Mouse (Mus musculus): ENCODE data around the gene Sap18b. TPM values are rescaled to one million over a fixed set of nuclear protein-coding genes. Genes with fewer than 3 reads are reported as not detected.

Gene Sap18b
- polyA plus RNA-seq, 1 experiment from 2014 or later: 341 TPM

DNA sequence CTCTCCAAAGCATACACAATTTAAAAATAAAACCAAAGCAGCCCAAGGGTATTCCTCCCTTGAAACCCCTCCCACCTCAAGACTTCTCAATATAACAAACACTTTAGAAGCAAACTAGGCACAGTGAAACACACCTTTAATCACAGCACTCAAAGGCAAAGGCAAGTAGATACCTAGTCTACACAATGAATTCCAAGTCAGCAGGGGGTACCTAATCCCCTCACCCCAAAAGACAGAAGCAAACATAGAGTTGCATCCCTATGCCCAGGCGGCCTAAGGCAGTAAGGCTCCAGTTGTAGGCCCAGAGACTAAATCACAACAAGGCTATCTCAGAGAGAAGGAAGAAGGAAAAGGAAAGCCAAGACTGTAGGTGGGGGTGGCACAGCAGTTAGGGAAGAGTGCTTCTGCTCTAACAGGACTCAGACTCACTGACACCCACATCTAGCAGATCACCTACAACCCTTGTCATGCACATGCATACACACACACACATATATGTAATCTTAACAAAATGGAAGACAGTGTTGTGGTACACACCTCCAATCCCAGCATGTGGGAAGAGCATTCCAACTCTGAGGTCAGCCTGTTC, 23.6 kb upstream of the Sap18b start:
- Histone ChIP-seq H3K4me2 (ENCODE audit: low read depth, low read length) (no peak overlapping the region), H3K9me3 (ENCODE audit: control insufficient read depth, low read length) (no peaks in the 10 kb centered on the region), H3K27ac (replicated peaks; ENCODE audit: low read depth, low read length) (no peak overlapping the region), H3K36me3 (ENCODE audit: control insufficient read depth, insufficient read depth, low read length) (peaks cover 41% of the 10 kb centered on the region; the same call in 1 of the 2 replicates), H3K4me1 (ENCODE audit: control insufficient read depth, insufficient read depth, low read length) (peaks cover 11% of the 10 kb centered on the region), H3K4me3 (ENCODE audit: low read depth, low read length) (no peak overlapping the region), H3K27me3 (replicated peaks; ENCODE audit: control insufficient read depth, insufficient read depth, low read length) (no peaks in the 10 kb centered on the region), H3K9ac (ENCODE audit: low read depth, low read length) (no peak overlapping the region)
- ATAC-seq (ENCODE audit: low read depth) (no peak), DNase-seq (ENCODE audit: low spot score) (no peak)
- WGBS: 80% methylated on average over 1 of the region's 1 CpGs

DNA sequence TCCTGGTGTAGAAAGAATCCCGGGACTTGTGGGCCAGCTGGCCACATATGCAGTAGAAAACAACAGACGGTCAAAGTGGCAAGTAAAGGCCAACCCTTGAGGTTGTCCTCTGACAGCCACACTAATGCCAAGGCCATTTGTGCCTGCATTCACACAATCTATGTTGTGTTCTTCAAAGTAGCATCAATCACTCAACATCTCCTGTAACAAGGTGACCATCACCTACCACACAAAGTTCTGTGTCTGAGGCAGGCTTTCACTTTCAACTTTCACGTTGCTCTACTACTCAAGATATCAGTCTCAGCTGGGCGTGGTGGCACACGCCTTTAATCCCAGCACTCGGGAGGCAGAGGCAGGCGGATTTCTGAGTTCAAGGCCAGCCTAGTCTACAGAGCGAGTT, 22.9 kb upstream of the Sap18b start:
- no peak overlapping the region for H3K4me2 ChIP-seq (ENCODE audit: low read depth, low read length)
- no peaks in the 10 kb centered on the region for H3K27me3 ChIP-seq (replicated peaks; ENCODE audit: control insufficient read depth, insufficient read depth, low read length)
- no peak overlapping the region for H3K27ac ChIP-seq (replicated peaks; ENCODE audit: low read depth, low read length)
- WGBS: 89% methylated on average over 8 of the region's 8 CpGs
- peaks cover 41% of the 10 kb centered on the region; the same call in 1 of the 2 replicates for H3K36me3 ChIP-seq (ENCODE audit: control insufficient read depth, insufficient read depth, low read length)
- DNase-seq (ENCODE audit: low spot score): no peak
- H3K9ac ChIP-seq (ENCODE audit: low read depth, low read length): no peak overlapping the region
- peaks cover 11% of the 10 kb centered on the region for H3K4me1 ChIP-seq (ENCODE audit: control insufficient read depth, insufficient read depth, low read length)
- no peak for ATAC-seq (ENCODE audit: low read depth)
- no peak overlapping the region for H3K4me3 ChIP-seq (ENCODE audit: low read depth, low read length)
- H3K9me3 ChIP-seq (ENCODE audit: control insufficient read depth, low read length): no peaks in the 10 kb centered on the region

DNA sequence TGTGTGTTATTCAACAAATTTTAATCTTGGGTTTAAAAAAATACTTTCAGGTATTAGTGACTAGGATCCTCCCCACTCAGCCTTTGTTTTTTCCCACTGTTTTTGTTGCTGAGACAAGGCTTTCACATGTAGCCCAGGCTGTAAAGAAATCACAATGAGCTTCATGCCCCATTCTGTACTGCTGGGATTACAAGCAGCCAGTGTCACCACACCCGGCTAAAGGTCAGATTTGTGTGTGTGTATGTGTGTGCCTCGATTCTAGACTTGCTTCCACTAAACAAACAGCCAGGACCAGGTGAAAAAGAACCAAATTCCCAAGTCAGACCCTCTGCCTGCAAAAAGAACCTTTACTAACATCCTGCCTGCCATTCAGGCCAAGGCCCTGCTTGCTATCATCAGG, 19.7 kb upstream of the Sap18b start:
- H3K9ac ChIP-seq (ENCODE audit: low read depth, low read length): peak overlapping the region; percentile 99
- H3K27ac ChIP-seq (replicated peaks; ENCODE audit: low read depth, low read length): no peak overlapping the region
- no peaks in the 10 kb centered on the region for H3K9me3 ChIP-seq (ENCODE audit: control insufficient read depth, low read length)
- 75% methylated on average over 2 of the region's 2 CpGs for WGBS
- peaks cover 21% of the 10 kb centered on the region; the same call in 1 of the 2 replicates for H3K36me3 ChIP-seq (ENCODE audit: control insufficient read depth, insufficient read depth, low read length)
- H3K4me3 ChIP-seq (ENCODE audit: low read depth, low read length): peak overlapping the region; percentile 100
- no peak for DNase-seq (ENCODE audit: low spot score)
- H3K27me3 ChIP-seq (replicated peaks; ENCODE audit: control insufficient read depth, insufficient read depth, low read length): no peaks in the 10 kb centered on the region
- H3K4me2 ChIP-seq (ENCODE audit: low read depth, low read length): peak overlapping the region; percentile 69
- H3K4me1 ChIP-seq (ENCODE audit: control insufficient read depth, insufficient read depth, low read length): peaks cover 11% of the 10 kb centered on the region
- no peak for ATAC-seq (ENCODE audit: low read depth)

DNA sequence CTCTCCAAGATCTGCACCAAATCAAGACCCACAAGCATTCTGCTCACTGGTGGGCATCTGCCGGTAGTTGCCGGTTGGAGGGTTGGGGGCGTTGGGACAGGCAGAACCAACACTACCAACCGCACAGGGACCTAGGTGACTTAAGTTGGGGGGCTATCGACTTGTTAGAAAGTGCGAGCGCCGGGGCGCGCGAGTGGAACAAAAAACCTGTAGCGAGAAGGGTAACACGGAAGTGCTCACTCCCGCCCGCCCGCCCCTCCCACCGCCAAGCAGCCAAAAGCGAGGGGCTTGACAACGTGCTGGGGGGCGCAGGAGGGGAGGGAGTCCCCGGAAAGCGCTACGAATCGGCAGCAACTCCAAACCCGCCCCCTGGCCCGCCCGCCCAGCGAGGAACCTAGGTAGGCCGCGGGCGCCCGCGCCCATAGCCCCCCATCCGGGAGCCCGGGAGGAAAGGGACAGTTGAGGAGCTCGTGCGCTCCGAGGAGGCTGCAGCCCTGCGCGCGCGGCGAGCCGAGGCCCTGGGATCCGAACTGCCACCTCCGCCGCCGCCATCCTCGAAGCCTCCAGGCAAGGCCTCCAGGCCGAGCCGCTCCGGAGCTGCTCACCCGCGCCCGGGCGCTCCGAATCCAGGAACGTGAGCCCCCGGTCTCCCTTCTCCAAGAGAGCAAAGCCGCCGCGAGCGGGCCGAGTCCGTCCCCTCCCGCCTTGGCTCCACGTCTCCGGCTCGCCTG, 18.5 kb upstream of the Sap18b start:
- peak; percentile 63 for DNase-seq (ENCODE audit: low spot score)
- Histone ChIP-seq H3K4me3 (ENCODE audit: low read depth, low read length) (peak overlapping the region; percentile 100), H3K9me3 (ENCODE audit: control insufficient read depth, low read length) (no peaks in the 10 kb centered on the region), H3K27ac (replicated peaks; ENCODE audit: low read depth, low read length) (peak overlapping the region; percentile 96), H3K9ac (ENCODE audit: low read depth, low read length) (peak overlapping the region; percentile 99), H3K27me3 (replicated peaks; ENCODE audit: control insufficient read depth, insufficient read depth, low read length) (no peaks in the 10 kb centered on the region), H3K4me2 (ENCODE audit: low read depth, low read length) (peak overlapping the region; percentile 69), H3K36me3 (ENCODE audit: control insufficient read depth, insufficient read depth, low read length) (peaks cover 13% of the 10 kb centered on the region; the same call in 1 of the 2 replicates), H3K4me1 (ENCODE audit: control insufficient read depth, insufficient read depth, low read length) (peaks cover 11% of the 10 kb centered on the region)
- under 1% methylated on average over 17 of the region's 69 CpGs for WGBS
- no peak for ATAC-seq (ENCODE audit: low read depth)

DNA sequence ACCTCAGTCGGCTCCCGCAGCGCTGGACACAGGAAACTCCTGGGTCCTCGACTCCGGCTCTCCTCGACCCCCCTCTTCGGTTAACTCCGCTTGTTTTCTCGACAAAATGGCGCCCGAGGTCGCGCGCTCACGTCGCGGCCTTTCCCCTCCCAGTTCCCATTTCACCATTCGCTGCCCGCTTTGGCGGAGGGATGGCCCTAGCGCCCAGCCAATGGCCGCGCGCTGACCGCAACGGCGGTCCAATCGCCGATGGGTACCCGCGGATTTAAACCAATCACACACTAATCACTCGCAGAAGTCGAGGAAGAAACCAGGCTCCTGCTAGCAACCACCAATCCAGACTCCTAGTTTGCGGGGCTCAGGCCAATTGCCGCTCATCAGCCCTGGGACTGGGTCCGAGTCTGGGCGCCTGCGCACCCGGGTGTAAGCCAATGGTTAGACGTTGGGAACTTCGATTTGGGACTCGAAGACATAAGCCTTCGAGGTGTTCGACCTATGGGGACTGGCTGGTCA, 17.8 kb upstream of the Sap18b start, which contains the start of gene Cnot1:
TSS of gene Cnot1 (minus strand) at position 134 of the 513 bp plus-strand sequence.
- WGBS: under 1% methylated on average over 44 of the region's 44 CpGs
- 0 out of 2 replicates have a peak, but pooled peaks cover 6% of the 10 kb centered on the region for H3K36me3 ChIP-seq (ENCODE audit: control insufficient read depth, insufficient read depth, low read length)
- H3K9ac ChIP-seq (ENCODE audit: low read depth, low read length): peak within 1 kb of the TSS; percentile 99
- peaks cover 8% of the 10 kb centered on the region; the same call in 1 of the 2 replicates for H3K4me1 ChIP-seq (ENCODE audit: control insufficient read depth, insufficient read depth, low read length)
- H3K4me2 ChIP-seq (ENCODE audit: low read depth, low read length): peak within 1 kb of the TSS; percentile 69
- peak; percentile 98 for ATAC-seq (ENCODE audit: low read depth)
- DNase-seq (ENCODE audit: low spot score): peak; percentile 99
- H3K27me3 ChIP-seq (replicated peaks; ENCODE audit: control insufficient read depth, insufficient read depth, low read length): no peaks in the 10 kb centered on the region
- peak within 1 kb of the TSS; percentile 96 for H3K27ac ChIP-seq (replicated peaks; ENCODE audit: low read depth, low read length)
- H3K4me3 ChIP-seq (ENCODE audit: low read depth, low read length): peak within 1 kb of the TSS; percentile 100
- no peaks in the 10 kb centered on the region for H3K9me3 ChIP-seq (ENCODE audit: control insufficient read depth, low read length)

DNA sequence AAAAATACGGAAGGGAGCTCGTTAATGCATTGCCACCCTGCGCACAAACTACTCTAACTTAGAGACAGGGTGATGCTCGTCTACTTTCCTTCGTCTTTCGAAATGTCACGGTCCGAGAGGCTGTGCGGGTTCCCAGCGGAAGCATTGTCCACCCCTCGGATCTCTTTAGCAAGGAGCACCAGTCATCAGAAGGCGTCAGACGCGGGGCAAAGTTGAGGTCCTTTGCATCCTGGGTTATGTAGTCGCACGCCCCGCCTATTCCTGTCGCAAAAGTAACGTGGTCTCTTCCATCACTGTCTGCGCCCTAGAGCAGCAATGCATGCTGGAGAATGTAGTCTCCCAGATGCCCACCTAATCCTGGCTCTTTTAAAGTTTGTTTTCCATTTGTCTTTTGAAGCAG, 17.3 kb upstream of the Sap18b start:
- Histone ChIP-seq H3K9me3 (ENCODE audit: control insufficient read depth, low read length) (no peaks in the 10 kb centered on the region), H3K36me3 (ENCODE audit: control insufficient read depth, insufficient read depth, low read length) (0 out of 2 replicates have a peak, but pooled peaks cover 6% of the 10 kb centered on the region), H3K4me3 (ENCODE audit: low read depth, low read length) (peak overlapping the region; percentile 100), H3K4me2 (ENCODE audit: low read depth, low read length) (peak overlapping the region; percentile 60), H3K4me1 (ENCODE audit: control insufficient read depth, insufficient read depth, low read length) (peaks cover 8% of the 10 kb centered on the region; the same call in 1 of the 2 replicates), H3K27ac (replicated peaks; ENCODE audit: low read depth, low read length) (peak overlapping the region; percentile 90), H3K27me3 (replicated peaks; ENCODE audit: control insufficient read depth, insufficient read depth, low read length) (no peaks in the 10 kb centered on the region), H3K9ac (ENCODE audit: low read depth, low read length) (peak overlapping the region; percentile 58)
- ATAC-seq (ENCODE audit: low read depth) (peak; percentile 95), DNase-seq (ENCODE audit: low spot score) (peak; percentile 98)
- WGBS: under 1% methylated on average over 20 of the region's 20 CpGs

DNA sequence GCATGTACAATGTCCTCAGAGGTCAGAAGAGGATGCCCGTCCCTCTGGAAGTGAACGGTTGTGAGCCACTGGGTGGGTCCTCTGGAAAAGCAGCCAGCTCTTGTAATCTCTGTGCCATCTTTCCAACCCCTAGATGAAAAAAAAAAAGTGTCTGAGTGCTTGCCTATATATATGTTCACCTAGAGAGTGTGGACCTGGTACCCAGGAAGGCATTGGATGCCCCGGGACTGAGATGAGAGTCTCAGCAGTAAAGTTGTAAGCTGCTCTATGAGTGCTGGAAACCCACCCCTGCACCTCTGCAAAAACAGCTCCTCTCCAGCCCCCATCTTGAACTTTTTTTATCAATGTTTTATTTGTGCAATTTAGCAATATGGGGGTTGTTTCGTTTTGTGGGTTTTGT, 16.5 kb upstream of the Sap18b start:
- 86% methylated on average over 4 of the region's 4 CpGs for WGBS
- Histone ChIP-seq H3K4me1 (ENCODE audit: control insufficient read depth, insufficient read depth, low read length) (peaks cover 8% of the 10 kb centered on the region; the same call in 1 of the 2 replicates), H3K27ac (replicated peaks; ENCODE audit: low read depth, low read length) (no peak overlapping the region), H3K9ac (ENCODE audit: low read depth, low read length) (no peak overlapping the region), H3K4me2 (ENCODE audit: low read depth, low read length) (no peak overlapping the region), H3K4me3 (ENCODE audit: low read depth, low read length) (no peak overlapping the region), H3K36me3 (ENCODE audit: control insufficient read depth, insufficient read depth, low read length) (0 out of 2 replicates have a peak, but pooled peaks cover 2% of the 10 kb centered on the region), H3K27me3 (replicated peaks; ENCODE audit: control insufficient read depth, insufficient read depth, low read length) (no peaks in the 10 kb centered on the region), H3K9me3 (ENCODE audit: control insufficient read depth, low read length) (no peaks in the 10 kb centered on the region)
- DNase-seq (ENCODE audit: low spot score) (no peak), ATAC-seq (ENCODE audit: low read depth) (no peak)

DNA sequence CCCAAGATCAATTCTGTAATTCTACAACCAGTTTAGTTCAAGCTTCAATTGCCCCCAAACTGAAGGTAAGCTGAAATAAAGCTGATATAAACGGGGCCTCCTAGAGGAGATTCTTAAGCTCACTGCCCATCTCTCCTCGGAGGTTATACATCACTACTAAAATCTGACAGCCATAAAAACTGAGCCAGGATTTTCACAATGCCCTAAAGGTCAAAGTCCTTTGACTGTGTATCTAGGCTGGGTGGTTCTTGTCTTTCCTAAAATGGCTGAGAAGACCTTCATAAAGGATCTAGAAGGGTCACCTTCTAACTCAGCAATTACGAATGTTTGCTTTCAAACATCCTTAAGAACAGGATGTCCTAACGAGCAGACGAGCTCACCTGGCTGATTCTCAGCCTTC, 16.0 kb upstream of the Sap18b start:
- ATAC-seq (ENCODE audit: low read depth) (no peak), DNase-seq (ENCODE audit: low spot score) (no peak)
- Histone ChIP-seq H3K9ac (ENCODE audit: low read depth, low read length) (no peak overlapping the region), H3K9me3 (ENCODE audit: control insufficient read depth, low read length) (no peaks in the 10 kb centered on the region), H3K36me3 (ENCODE audit: control insufficient read depth, insufficient read depth, low read length) (no peaks in the 10 kb centered on the region), H3K27ac (replicated peaks; ENCODE audit: low read depth, low read length) (no peak overlapping the region), H3K27me3 (replicated peaks; ENCODE audit: control insufficient read depth, insufficient read depth, low read length) (no peaks in the 10 kb centered on the region), H3K4me3 (ENCODE audit: low read depth, low read length) (no peak overlapping the region), H3K4me1 (ENCODE audit: control insufficient read depth, insufficient read depth, low read length) (peaks cover 8% of the 10 kb centered on the region; the same call in 1 of the 2 replicates), H3K4me2 (ENCODE audit: low read depth, low read length) (no peak overlapping the region)
- 74% methylated on average over 5 of the region's 5 CpGs for WGBS
